Mouse (Mus musculus) liver, embryonic 14.5 days (tissue): ENCODE measurements around the gene Ino80d. TPM values are rescaled to one million over a fixed set of nuclear protein-coding genes. Genes with fewer than 3 reads are reported as not detected.

Source experiments
- ATAC-seq: fragments of 200-750 bp; cut with Nextera tagmentation; 2 replicates; pipeline ENCODE4 v1.8.0; 2017; ENCODE audit warnings: moderate number of reproducible peaks, mild to moderate bottlenecking, moderate library complexity; ENCODE audit not compliant: insufficient read depth
- DNase-seq, 3 experiments: peaks; one replicate each; pipeline ENCODE4 v3.0.0-alpha.2; 2012 to 2013; ENCODE audit warnings: low read depth in 3 of 3, low spot score in 3 of 3
- H3K27ac ChIP-seq: fragments of 300-500 bp; sonication (generic); 2 replicates; pipeline ENCODE4 v1.5.1; 2014; ENCODE audit warnings: moderate library complexity, mild to moderate bottlenecking, control low read depth, inconsistent platforms
- H3K27me3 ChIP-seq: fragments of 300-500 bp; sonication (generic); 2 replicates; pipeline ENCODE4 v1.6.1; 2014; ENCODE audit warnings: mild to moderate bottlenecking, low read length, moderate library complexity; ENCODE audit not compliant: control insufficient read depth, insufficient read depth
- H3K36me3 ChIP-seq: fragments of 300-500 bp; sonication (generic); replicated peaks from 2 replicates; pipeline ENCODE4 v1.6.1; 2014; ENCODE audit warnings: low read depth; ENCODE audit not compliant: control insufficient read depth, insufficient read depth
- H3K4me1 ChIP-seq, 2 experiments: fragments of 200-500 bp in 1 of 2; fragments of 300-500 bp in 1 of 2; sonication (generic) in 1 of 2; replicated peaks; 2 replicates each; pipeline ENCODE4 v1.6.1; 2012 to 2014; ENCODE audit warnings: antibody characterized with exemption in 1 of 2, inconsistent platforms in 1 of 2, low read length in 1 of 2; ENCODE audit not compliant: control insufficient read depth in 2 of 2, insufficient read depth in 2 of 2
- H3K4me2 ChIP-seq: fragments of 300-500 bp; sonication (generic); 2 replicates; pipeline ENCODE4 v1.6.1; 2014; ENCODE audit warnings: low read depth, mild to moderate bottlenecking, control low read depth, moderate library complexity
- H3K4me3 ChIP-seq, 2 experiments: fragments of 200-500 bp in 1 of 2; fragments of 300-500 bp in 1 of 2; sonication (generic) in 1 of 2; 2 replicates each; pipeline ENCODE4 v1.5.1; 2012 to 2014; ENCODE audit warnings: low read depth in 2 of 2, low read length in 2 of 2, mild to moderate bottlenecking in 2 of 2, control low read depth in 1 of 2, inconsistent platforms in 1 of 2, moderate library complexity in 1 of 2; ENCODE audit not compliant: insufficient read depth in 1 of 2
- H3K9ac ChIP-seq: fragments of 300-500 bp; sonication (generic); replicated peaks from 2 replicates; pipeline ENCODE4 v1.6.1; 2014; ENCODE audit warnings: mild to moderate bottlenecking, control low read depth, moderate library complexity
- H3K9me3 ChIP-seq: fragments of 300-500 bp; sonication (generic); 2 replicates; pipeline ENCODE4 v1.6.1; 2016; ENCODE audit warnings: low read length, mixed read lengths; ENCODE audit not compliant: control insufficient read depth
- CTCF ChIP-seq: IDR thresholded peaks from 2 replicates; pipeline ENCODE4 v1.5.1; 2016; ENCODE audit warnings: antibody characterized with exemption, low read depth, control low read depth
- EP300 ChIP-seq: IDR thresholded peaks from 2 replicates; pipeline ENCODE4 v1.6.1; 2016; ENCODE audit warnings: antibody characterized with exemption, low read depth
- WGBS: fragments of 180-500 bp; shearing (Covaris S2); extraction: QIAGEN DNeasy Blood & Tissue Kit; methylation state at CpG from one replicate; pipeline ENCODE4 v1.1.7; 2014; ENCODE audit not compliant: insufficient replicate concordance; 5-methylcytosine and 5-hydroxymethylcytosine counted together
- microRNA-seq: library from miRNA; unstranded; fragments of <30 nt; microRNA quantifications from one replicate; pipeline ENCODE4, GENCODE M21; 2016
- polyA plus RNA-seq, 2 experiments: library from polyadenylated mRNA; depleted of rRNA in 1 of 2; stranded (reverse) in 1 of 2; unstranded in 1 of 2; fragments of >200 nt; fragmentation: Nextera tagmentation in 1 of 2; extraction: Ambion mirVana in 1 of 2; gene quantifications; 2 replicates each; pipeline versions ENCODE4 v1.2.1 to v1.2.3; 2012 to 2014

Ino80d gene
- polyA plus RNA-seq, 2 experiments: 2.5 to 3.4 TPM

- no peak for DNase-seq
Measured at GRCm38 (mm10) chr1:62916609-62917008, 197.9 kb downstream of the Ino80d start.

DNA sequence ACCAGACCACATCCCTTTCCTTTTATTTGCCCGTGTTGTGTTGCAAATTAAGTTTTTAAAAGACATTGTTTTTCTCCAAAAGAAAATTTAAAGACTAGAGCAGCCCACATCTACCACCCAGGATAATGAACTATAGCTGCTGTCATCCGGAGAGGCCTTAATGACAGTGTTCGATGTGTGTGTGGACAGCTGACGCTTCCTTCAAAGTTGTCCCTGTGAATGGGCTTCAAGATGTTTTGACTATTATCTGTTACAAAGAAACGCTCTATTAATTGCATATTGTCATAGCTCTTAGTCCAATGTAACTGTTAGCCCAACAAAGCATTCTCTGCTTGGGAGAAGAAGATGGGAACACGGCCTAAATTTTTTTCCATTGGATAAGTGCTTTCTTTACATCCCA, 200.0 kb downstream of the Ino80d start:
- Histone ChIP-seq H3K4me1 (no peaks in the 10 kb centered on the region; a peak in 1 of 4 replicates), H3K9me3 (no peaks in the 10 kb centered on the region), H3K27ac (no peak overlapping the region), H3K27me3 (no peaks in the 10 kb centered on the region), H3K36me3 (no peaks in the 10 kb centered on the region), H3K9ac (no peak overlapping the region), H3K4me2 (no peak overlapping the region), H3K4me3 (no peak overlapping the region)
- TF ChIP-seq CTCF (no peak), EP300 (no peak)
- 62% methylated on average over 6 of the region's 6 CpGs for WGBS
- DNase-seq (no peak), ATAC-seq (no peak)

More at GRCm38 (mm10) chr1:62916609-62917008, 197.9 kb downstream of the Ino80d start:
- no peak overlapping the region for H3K4me3 ChIP-seq
- H3K4me2 ChIP-seq: no peak overlapping the region
- H3K27ac ChIP-seq: no peak overlapping the region
- ATAC-seq: no peak
- no peaks in the 10 kb centered on the region for H3K36me3 ChIP-seq
- no peaks in the 10 kb centered on the region for H3K9me3 ChIP-seq
- H3K9ac ChIP-seq: no peak overlapping the region
- TF ChIP-seq CTCF: no peak
- no peak for TF ChIP-seq EP300
- no peaks in the 10 kb centered on the region for H3K27me3 ChIP-seq
- 67% methylated on average over 9 of the region's 9 CpGs for WGBS
- H3K4me1 ChIP-seq: no peaks in the 10 kb centered on the region

- no peak overlapping the region for H3K27ac ChIP-seq
- WGBS: 52% methylated on average over 7 of the region's 7 CpGs
- H3K36me3 ChIP-seq: no peaks in the 10 kb centered on the region
- no peak overlapping the region for H3K4me2 ChIP-seq
- H3K9me3 ChIP-seq: no peaks in the 10 kb centered on the region
- no peak overlapping the region for H3K9ac ChIP-seq
- TF ChIP-seq EP300 (no peak), CTCF (no peak)
- no peaks in the 10 kb centered on the region for H3K27me3 ChIP-seq
- H3K4me1 ChIP-seq: no peaks in the 10 kb centered on the region; a peak in 1 of 4 replicates
- H3K4me3 ChIP-seq: no peak overlapping the region
- ATAC-seq: no peak
- DNase-seq: no peak
Measured at GRCm38 (mm10) chr1:62911426-62911825, 203.0 kb downstream of the Ino80d start.

DNA sequence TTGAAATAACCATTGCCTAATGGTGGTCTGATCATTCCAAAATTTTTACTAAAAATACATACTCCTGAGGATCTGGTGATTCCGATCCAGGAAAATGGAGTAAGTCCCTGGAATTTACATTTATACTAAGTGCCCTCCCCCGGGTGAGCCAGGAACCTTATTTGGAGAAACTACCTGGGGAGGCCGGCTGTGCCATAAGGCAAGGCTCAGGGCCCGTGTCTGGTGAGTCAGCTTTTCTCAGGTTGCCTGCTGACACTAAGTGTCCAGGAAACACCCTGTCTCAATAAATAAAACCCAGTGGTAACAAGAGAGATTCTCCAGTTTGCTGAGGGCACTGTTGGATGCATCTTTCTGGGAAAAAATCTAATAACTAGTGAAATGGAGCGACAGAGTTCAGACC, 205.3 kb downstream of the Ino80d start:
- Histone ChIP-seq H3K9ac (no peak overlapping the region), H3K36me3 (no peaks in the 10 kb centered on the region), H3K4me1 (no peaks in the 10 kb centered on the region; a peak in 1 of 4 replicates), H3K27me3 (no peaks in the 10 kb centered on the region), H3K27ac (no peak overlapping the region), H3K9me3 (no peaks in the 10 kb centered on the region), H3K4me2 (no peak overlapping the region), H3K4me3 (no peak overlapping the region)
- ATAC-seq (no peak), DNase-seq (no peak)
- TF ChIP-seq CTCF: no peak
- TF ChIP-seq EP300: no peak
- 58% methylated on average over 5 of the region's 5 CpGs for WGBS

GRCm38 (mm10) chr1:62908508-62908907, 206.0 kb downstream of the Ino80d start:
- H3K4me1 ChIP-seq: no peaks in the 10 kb centered on the region; a peak in 1 of 4 replicates
- no peak overlapping the region for H3K9ac ChIP-seq
- no peak overlapping the region for H3K27ac ChIP-seq
- H3K9me3 ChIP-seq: no peaks in the 10 kb centered on the region
- H3K4me2 ChIP-seq: no peak overlapping the region
- ATAC-seq: no peak
- no peaks in the 10 kb centered on the region for H3K27me3 ChIP-seq
- DNase-seq: no peak
- H3K4me3 ChIP-seq: no peak overlapping the region
- TF ChIP-seq EP300 (no peak), CTCF (no peak)
- 50% methylated on average over 6 of the region's 6 CpGs for WGBS
- H3K36me3 ChIP-seq: no peaks in the 10 kb centered on the region

Small RNA genes within 50 kb of the gene (microRNA-seq; reads per million reads assigned to microRNA genes)
- not detected for gene Gm24557
- not detected for gene Gm44468

Other genes starting within 250 kb of the Ino80d start
- gene Eef1b2, start 62.2 kb upstream of the Ino80d start, polyA plus RNA-seq (2012; rRNA removed): 383 and 523 TPM in 2 replicates
- 382 TPM in 2 replicates for gene Eef1b2, start 62.2 kb upstream of the Ino80d start, polyA plus RNA-seq (2014; fragmentation: Nextera tagmentation; extraction: Ambion mirVana)
- 38.2 and 57.9 TPM in 2 replicates for gene Ndufs1, start 62.2 kb upstream of the Ino80d start, polyA plus RNA-seq (2012; rRNA removed)
- 108 and 122 TPM in 2 replicates for gene Ndufs1, start 62.2 kb upstream of the Ino80d start, polyA plus RNA-seq (2014; fragmentation: Nextera tagmentation; extraction: Ambion mirVana)
- not detected in 2 replicates for gene Gpr1, start 99.9 kb upstream of the Ino80d start, polyA plus RNA-seq (2012; rRNA removed)
- gene Gpr1, start 99.9 kb upstream of the Ino80d start, polyA plus RNA-seq (2014; fragmentation: Nextera tagmentation; extraction: Ambion mirVana): not detected in 2 replicates
- 0.09 TPM in 2 replicates for gene Zdbf2, start 158.6 kb upstream of the Ino80d start, polyA plus RNA-seq (2012; rRNA removed)
- gene Zdbf2, start 158.6 kb upstream of the Ino80d start, polyA plus RNA-seq (2014; fragmentation: Nextera tagmentation; extraction: Ambion mirVana): 0.06 and 0.19 TPM in 2 replicates